Mouse (Mus musculus): ENCODE results near the gene Tspan9. TPM values are rescaled to one million over a fixed set of nuclear protein-coding genes. Genes with fewer than 3 reads are reported as not detected.
A peak's percentile ranks its signal among the peaks of the same experiment; 100 is the strongest.

Tspan9 gene
- total RNA-seq, 4 experiments from 2014 or later, result 67.0 to 124 (median 99.7) TPM

GRCm38 (mm10) chr6:127986357-127986756 lies 157.0 kb downstream of the Tspan9 start:
- peak; percentile 57 for DNase-seq (ENCODE audit: low spot score)

DNA sequence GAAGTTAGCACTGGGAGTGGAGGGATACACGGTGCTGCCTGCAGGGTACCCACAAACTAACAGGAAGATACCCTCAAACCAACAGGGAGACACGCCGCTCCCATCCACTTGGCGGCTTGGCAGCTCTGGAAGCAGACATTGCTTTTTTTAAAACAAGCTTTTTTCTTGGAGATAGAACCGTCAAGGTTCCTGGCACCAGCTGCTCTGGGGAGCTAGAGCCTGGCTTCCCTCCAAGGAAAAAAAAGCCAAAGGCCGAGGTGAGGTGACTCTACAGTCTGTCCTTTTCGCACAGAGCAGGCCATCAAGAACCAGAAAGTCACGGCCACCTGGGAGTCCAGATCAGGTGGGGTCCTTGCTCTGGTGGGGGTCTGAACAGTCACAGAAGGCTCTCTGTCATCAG lies 162.2 kb downstream of the Tspan9 start:
- DNase-seq (ENCODE audit: low spot score), result no peak

GRCm38 (mm10) chr6:127980381-127981045 lies 162.9 kb downstream of the Tspan9 start:
- no peak for DNase-seq (ENCODE audit: low spot score)

DNA sequence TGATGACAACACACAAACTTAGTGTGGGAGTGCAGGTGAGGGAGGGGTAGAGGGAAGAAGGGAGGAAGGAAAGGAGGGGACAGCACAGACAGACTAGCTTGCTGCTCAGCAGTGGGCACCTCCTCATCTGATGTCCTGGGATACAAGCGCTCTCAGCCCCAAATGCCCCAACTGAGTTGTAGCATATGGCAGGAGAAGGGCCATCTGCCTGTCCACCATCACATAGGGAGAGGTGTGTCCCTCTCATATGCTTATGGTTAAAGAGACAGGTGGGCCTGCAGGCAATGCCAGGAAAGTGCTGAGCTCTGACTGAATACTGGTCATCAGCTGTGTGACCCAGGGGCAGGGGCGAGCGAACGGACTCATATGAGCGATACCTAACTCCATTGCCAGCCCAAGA lies 163.6 kb downstream of the Tspan9 start:
- no peak for DNase-seq (ENCODE audit: low spot score)

DNA sequence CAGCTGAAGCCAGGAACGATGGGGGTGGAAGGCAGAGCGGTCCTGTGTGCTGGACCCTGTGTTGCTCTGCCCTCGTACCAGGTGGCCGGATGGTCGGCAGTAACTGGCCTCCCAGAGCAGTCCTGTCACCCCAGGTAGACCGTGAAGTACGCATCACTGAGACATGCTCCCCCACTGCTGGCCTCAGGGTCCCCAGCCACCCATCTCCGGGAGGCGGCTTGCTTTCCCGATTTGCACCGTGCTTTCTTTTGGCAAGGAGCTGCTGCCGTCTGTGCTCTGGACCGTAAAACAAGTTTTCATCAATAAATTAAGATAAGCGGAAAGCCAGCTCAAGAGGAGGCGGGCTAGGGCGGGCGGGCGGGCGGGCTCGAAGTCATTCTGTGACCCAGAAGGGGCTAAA lies 164.5 kb downstream of the Tspan9 start:
- no peak for DNase-seq (ENCODE audit: low spot score)

GRCm38 (mm10) chr6:127976695-127977094 lies 166.7 kb downstream of the Tspan9 start:
- DNase-seq (ENCODE audit: low spot score), result no peak

GRCm38 (mm10) chr6:127974000-127974399 lies 169.4 kb downstream of the Tspan9 start:
- no peak for DNase-seq (ENCODE audit: low spot score)

DNA sequence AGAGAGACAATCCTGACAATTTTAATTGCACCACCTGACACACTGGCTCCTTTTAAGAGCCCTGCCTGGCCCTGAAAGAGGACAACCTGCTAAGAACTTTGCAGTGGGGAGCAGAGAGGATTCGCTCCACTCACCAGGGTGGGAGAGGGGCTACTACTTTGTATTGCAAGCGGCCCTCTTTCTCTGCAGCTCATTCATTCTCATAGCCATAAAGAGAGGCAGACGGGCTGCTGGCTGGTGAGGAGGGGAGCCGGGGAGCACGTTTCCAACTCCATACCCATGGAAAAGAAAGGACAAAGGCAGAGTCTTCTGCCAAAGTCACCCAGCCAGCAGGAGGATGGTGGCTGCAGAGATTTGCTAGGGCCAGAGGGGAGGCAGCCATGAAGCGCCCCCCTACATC lies 169.8 kb downstream of the Tspan9 start:
- DNase-seq (ENCODE audit: low spot score), result no peak

- DNase-seq (ENCODE audit: low spot score), result no peak
These were observed 171.5 kb downstream of the Tspan9 start for GRCm38 (mm10) chr6:127971931-127972330.

DNA sequence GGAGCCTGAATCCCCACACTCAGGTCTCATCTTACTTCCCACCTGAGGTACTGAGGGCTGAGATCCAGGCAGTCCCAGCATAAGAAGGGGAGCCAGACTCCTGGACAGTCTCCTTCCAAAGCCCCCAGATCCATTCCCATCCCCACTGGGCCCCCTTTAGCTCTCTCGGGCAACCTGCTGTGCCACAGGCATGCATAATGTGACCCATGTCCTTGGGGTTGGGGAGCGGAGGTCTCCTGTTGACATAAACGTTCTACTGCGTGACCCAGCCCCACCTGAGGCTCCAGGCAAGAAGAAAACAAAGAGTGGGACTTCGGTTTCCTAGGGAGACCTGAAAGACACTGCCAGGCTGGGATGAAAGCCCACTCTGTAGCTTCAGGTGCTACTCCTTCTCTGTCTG lies 172.5 kb downstream of the Tspan9 start:
- DNase-seq (ENCODE audit: low spot score), result no peak

- DNase-seq (ENCODE audit: low spot score), result peak; percentile 75
These were observed 173.3 kb downstream of the Tspan9 start for GRCm38 (mm10) chr6:127970120-127970519.

GRCm38 (mm10) chr6:127969709-127970108 lies 173.7 kb downstream of the Tspan9 start:
- DNase-seq (ENCODE audit: low spot score), result no peak

- DNase-seq (ENCODE audit: low spot score), result no peak
These were observed 177.9 kb downstream of the Tspan9 start for GRCm38 (mm10) chr6:127965497-127965896.

- DNase-seq (ENCODE audit: low spot score), result no peak
These were observed 183.2 kb downstream of the Tspan9 start for GRCm38 (mm10) chr6:127960203-127960602.

DNA sequence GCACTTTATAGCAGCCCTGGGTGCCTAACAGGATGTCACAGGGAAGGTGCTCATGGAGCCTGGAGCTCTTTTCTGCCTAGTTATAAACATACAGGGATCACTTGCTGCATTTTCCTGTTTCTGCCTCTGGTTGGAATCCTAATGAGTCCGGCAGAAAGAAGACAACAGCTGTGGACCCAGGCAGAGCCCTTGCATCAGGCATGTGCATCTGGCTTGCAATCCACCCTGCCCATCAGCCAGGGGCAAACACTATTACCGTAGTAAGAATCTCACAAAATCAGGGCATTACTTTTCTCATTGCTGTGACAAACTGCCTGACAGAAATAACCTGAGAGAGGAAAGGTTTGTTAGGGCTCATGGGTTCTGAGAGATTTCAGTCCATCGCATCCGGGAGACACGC lies 187.2 kb downstream of the Tspan9 start:
- DNase-seq (ENCODE audit: low spot score), result no peak

DNA sequence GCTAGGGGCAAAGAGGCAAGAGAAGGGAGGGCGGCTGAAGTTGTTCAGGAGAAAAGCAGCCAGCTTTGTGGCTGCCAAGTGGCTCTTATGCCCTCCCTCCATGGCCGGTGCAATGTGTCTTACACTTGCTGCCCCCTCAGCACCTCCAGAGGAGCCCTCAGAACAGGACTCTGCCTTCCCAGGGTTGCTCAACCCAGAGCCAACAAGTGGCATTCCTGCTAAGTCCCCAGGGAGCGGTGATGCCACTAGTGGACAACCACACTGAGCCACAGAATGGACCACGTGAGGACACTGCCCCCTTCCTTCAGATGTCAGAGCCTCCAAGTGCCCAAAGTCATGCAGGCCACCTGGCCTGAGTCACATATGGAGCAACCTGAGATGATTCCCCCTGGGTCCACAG lies 190.3 kb downstream of the Tspan9 start:
- DNase-seq (ENCODE audit: low spot score), result no peak

DNA sequence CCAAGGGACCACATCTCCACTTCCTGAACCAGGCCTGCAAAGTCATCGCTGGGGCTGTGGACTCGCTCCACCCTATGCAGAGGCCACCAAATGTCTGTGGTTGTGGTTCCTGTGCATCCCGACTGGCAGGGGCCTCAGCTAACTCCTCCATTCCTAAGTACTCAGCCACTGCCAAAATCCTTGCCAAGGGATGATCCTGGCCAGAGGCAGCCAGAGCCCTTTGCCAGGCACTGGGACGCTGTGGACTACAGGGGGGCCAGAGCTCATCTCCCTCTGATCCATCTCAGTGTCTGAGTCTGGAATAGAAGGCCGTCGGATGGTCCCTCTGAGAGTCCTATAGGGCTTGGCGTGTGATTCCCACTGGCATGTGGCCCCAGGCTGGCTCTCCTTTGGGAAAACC lies 193.5 kb downstream of the Tspan9 start:
- DNase-seq (ENCODE audit: low spot score), result no peak

DNA sequence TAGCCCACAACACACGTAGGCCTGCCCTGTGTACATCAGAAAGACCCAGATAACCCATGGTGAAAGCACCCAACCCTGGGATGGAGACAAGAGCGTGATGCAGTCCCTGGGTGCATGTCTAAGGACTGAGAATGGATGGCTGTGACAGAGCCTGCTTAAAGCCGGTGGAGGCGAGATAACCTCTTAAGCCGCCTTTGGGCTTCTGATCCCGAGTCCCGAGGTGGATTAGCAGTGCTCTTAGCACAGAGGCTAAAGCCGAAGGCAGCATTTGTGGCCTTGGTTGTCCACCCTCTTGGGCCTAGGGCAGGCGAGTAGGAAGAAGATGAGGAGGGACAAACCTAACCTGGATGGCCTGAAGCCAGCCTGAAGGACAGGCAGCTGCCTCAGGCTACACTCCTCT lies 194.7 kb downstream of the Tspan9 start:
- DNase-seq (ENCODE audit: low spot score), result no peak

GRCm38 (mm10) chr6:127945725-127946124 lies 197.7 kb downstream of the Tspan9 start:
- DNase-seq (ENCODE audit: low spot score), result peak; percentile 57

DNA sequence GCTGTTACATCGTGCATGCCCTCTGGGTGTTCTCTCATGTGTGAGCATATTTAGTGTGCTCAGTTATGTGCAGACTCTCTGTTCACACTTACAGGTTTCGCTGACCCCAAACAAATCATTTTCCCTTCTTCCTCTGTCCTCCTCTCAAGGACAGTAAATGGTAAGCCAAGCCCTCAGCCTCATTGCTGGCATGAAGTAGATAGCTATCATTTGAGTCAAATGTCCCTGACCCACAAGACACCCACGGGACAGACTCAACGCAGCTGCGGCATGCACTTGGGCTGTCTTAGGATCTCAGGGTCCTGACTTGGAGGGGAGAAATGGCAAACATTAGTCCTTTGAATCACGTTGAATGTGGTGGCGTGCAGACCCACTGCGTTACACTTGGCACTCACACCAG lies 201.0 kb downstream of the Tspan9 start:
- no peak for DNase-seq (ENCODE audit: low spot score)

- no peak for DNase-seq (ENCODE audit: low spot score)
These were observed 208.3 kb downstream of the Tspan9 start for GRCm38 (mm10) chr6:127935105-127935504.

DNA sequence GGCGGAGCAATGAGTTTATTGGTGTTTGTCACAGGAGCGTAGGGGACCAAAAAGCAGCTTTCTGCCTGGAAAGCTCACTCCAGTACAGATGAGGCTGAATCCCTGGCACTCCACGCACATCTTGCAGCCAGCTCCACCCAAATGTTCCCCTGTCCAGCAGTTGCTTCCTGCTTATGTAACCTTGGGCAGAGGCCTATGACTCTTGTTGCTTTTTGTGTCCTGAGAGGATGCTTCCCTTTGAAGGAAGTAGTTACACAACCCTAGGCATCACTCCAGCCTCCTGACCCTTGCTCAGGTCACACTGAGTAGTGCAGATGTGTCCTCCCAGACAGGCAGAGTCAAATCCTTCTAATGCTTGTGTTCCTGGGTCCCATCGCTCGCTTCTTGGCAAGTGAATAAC lies 209.6 kb downstream of the Tspan9 start:
- peak; percentile 29 for DNase-seq (ENCODE audit: low spot score)

DNA sequence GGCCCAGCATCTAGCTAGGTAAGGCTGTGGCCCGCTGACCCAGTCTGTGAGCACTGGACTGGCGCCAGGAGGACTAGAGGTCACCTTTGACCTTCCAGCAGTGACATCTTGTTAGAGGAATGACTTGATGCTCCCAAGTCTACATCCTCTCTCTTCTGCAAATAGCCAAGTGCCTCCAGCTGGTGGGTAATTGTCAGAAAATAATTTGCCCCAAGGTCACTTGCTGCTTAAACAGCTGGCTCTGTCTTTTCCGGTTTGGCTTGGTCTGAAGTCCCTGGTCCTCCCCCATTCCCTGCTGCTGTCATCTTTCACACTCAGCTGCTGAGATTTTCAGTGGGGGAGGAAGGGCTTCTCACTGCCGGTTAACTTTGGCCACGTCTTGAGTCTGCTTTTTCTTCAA lies 210.7 kb downstream of the Tspan9 start:
- DNase-seq (ENCODE audit: low spot score), result peak; percentile 22

DNA sequence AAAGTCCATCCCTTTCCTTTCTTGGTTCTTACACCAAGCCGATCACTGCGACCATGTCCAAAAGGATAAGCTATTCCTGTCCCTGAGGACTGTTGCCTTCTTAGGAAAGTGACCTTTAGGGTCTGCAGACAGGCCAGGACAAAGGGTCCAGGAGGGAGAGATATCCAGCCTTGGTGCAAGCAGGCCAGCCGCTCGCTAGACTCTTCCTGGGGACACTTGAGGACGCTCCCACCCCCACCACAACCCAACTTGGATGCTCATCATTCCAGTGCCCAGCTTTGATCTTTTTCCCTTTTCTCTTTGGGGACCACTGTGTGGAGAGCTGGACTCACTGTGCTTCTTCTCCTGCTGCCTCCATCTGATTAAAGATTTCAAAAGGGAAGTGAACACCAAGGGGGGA lies 214.7 kb downstream of the Tspan9 start:
- no peak for DNase-seq (ENCODE audit: low spot score)
